Mouse (Mus musculus) spleen, adult 2 months (tissue): Measurements from ENCODE around the gene 4930519G04Rik.

Source experiments
- CTCF ChIP-seq: fragments of 200-500 bp; IDR thresholded peaks from 2 replicates; pipeline ENCODE4 v1.5.1; 2011; ENCODE audit warnings: mild to moderate bottlenecking, inconsistent platforms; ENCODE audit not compliant: insufficient read depth, insufficient read length, insufficient replicate concordance; ENCODE audit errors: extremely low read depth
- POLR2A ChIP-seq: fragments of 200-500 bp; IDR thresholded peaks from 2 replicates; pipeline ENCODE4 v1.6.1; 2011; ENCODE audit warnings: low read depth, low read length, inconsistent platforms

DNA sequence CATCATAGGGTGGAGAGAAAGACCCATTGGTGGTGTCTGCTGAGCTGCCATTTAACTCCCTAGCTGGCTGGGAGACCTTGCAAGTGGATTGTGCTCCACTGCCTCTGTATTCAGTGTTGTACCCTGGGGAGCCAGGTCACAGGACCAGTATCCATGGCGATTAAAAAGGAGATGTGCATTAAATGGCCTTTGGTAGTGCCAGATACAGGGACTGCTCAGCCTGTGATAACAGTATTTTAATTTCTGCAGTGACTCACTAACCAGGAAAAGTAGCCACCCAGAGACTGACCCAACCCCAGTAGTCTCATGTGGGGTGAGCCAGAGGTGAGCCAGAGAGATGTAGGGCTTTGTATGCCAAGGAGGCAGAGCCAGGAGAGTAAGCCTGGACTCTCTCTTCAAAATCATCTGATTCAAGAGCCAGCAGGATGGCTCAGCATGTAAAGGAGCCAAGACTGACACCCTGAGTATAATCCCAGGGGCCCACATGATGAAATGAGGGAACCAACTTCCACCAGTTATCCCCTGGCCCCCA is 72.8 kb downstream of the 4930519G04Rik start:
- no peak for TF ChIP-seq CTCF
- TF ChIP-seq POLR2A, result no peak
